Mouse (Mus musculus) layer of hippocampus, adult 9-11 months (tissue): Measurements from ENCODE around the gene Zc3h12d.

Experiments
- DNase-seq: peaks from one replicate; pipeline ENCODE4 v3.0.0; 2022

Gene Zc3h12d

DNA sequence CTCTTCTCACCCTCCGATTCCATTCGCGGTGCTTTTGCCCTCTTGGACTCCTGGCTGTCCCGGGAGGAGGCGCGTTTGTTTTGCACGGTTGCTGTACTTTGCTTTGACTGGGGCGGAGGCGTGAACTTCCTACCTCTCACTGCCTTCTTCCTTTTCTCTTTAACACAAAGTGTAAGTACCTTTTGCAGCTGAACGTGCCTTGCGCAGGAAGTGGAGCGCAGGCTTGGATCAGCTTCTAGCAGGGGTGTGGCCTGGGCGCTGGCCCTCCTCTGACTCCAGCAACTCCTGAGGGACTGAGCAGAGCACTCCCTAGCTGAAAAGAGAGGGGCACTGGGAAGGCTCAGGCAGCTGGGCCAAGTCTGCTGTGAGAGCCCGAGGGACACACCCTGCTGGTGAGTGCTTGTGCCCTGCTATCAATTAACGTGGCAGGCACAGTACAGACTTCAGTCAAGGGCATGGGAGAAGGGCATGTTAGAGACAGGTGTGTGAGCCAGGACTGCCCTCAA, at the start of gene Zc3h12d:
Zc3h12d (plus strand) TSS at position 300 of the 506 bp plus-strand sequence.
- DNase-seq = no peak

DNA sequence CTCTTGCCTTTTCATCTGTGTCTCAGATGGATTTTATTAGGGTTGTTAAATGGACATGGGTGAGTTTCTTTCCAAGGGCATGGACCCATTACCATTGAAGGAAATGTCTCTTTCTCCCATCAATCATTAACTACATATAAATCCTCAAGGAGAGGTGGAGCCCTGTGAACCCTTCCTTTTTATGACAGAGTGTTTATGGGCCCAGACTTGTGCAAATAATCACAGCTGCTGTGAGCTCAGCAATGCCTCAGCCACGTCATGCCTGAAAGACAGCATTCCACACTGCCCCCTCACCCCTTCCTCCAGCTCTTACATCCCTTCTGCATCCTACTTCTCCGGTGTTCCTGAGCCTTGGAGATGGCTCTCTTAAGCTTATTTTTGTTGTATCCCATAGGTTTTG, 45.0 kb upstream of the Zc3h12d start:
- no peak for DNase-seq

DNA sequence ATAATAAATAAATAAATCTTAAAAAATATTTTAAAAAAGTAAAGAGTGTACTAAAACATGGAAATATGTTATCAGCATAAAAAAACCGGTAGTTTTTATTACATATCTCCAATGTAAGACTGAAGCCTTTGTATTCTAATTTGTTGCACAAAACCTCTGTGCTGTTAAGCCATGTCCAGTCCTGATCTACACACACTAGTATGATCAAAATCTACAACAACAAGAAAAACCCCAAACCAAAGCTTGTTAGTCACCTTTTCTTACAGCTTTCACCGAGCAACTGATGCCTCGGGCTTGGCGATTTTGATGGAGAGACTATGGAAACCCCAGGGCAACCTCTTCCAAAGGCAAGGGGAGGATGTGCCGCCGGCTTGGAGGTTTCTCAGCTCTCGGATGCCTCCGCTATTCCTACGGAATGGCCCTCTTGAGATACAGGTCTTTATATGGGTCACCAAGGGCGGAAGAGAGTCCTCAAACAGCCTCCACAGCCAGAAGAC, 40.0 kb upstream of the Zc3h12d start:
- no peak for DNase-seq

DNA sequence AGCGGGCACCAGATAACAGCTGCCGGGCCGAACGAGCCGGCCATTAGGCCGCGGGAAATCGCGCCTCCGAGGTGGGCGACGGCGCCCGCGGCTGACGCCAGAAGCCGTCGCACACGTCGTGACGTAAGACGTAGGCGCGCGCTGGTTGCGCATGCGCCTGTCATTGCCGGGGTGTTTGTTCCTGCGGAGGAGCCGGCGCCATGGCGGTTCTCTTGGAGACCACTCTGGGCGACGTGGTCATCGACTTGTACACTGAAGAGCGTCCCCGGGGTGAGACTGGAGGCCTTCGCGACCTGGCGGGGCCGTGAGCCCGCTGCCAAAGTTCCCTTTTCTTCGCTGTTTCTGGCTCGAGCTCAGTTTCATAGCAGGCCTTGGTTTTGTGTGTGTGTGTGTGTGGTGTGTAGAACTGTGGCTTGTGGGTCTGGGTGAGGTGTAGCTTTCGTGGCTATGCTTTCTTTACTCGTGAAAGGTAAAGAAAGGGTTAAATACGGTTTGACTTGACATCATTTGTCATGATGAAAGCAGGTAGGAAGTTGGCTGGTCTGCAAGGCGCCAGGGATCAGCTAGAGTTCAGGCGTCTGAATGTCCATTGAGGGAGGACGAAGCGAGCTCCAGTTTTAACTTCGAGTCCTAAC, 39.4 kb upstream of the Zc3h12d start, which contains the start of the genes Ginm1 and Ppil4:
Ginm1 (minus strand) TSS at position 74 of the 635 bp plus-strand sequence.
Ppil4 (plus strand) TSS at position 141 of the 635 bp plus-strand sequence.
- DNase-seq = peak; percentile 87

DNA sequence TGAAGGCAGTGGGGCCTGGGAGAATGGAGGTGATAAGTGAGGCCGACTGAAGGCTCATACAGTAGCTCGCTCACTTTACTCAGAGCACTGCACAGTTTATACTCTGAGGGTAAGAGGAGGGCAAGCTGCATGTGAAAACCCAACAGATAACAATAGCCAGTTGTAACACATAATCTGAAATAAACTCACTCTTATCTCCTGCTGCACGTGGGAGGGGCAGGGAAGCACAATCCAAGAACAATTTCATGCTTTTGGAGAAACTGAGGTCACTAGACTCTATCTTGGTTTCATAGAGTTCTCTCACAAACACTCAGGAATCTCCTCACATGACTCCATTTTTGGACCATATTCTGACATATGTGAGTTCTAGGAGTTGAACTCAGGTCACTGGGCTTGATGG, 31.0 kb upstream of the Zc3h12d start:
- no peak for DNase-seq

DNA sequence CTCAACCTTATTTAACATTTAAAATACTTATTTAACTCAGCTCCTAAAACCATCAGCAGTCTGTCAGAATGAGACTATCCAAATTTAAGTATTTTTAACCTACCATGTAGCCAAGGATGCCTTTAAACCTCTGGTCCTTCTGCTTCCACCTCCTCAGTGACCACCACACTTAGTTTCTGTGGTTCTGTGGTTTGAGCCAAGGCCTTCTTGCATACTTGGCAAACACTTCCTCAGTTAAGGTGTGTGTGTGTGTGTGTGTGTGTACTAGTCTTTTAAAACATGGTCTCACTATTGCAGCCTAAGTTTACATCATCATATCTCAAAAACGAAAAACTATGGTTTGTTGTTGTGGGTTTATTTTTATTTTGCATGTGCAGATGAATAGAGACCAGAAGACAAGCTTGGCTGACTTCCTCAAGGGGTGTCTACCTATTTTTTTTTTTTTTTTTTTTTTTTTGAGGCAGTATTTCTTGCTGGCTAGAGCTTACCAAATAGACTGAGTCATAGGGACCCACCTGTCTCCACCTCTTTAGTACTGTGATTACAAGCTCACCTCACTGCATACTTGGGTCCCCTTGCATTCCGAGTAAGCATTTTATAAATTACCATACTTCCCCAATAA, 29.6 kb upstream of the Zc3h12d start:
- no peak for DNase-seq

DNA sequence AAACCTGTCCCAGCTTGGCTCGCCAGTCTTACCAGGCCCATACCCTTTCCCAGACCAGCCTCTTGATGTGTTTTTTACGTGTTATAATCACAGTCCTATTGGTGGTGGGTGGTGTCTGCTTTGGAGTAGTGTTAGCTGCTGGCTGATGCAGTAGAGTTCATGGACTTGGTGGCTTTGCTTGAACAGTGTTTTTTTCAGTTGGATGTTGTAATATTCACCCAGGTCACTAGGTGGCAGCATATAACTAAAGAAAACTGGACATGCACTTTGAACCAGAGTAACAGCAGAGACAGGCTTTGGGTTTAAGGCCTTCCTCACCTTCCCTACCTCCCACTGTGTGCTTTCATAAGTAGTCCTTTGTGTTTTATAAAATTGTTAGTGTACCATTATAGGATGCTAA, 22.3 kb upstream of the Zc3h12d start:
- peak; percentile 44 for DNase-seq

DNA sequence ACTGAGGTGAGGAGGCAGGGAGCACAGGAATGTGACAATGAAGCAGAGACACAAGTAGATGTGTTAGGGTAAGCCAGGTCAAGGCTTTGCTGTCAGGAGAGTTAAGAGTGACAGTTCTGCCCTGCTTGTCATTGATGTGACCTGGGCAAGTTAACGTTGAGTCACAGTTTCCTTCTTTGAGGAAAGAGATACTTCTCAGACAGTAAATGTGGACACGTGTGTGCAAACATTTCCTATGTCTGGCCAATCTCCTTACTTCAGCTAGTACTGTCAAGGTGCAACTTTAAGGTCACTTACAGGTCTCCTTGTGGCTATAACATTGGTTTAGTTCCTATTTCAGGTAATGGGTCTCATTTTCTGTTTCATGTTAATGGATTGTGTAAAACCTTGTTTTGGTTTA, 15.8 kb upstream of the Zc3h12d start:
- DNase-seq = no peak

DNA sequence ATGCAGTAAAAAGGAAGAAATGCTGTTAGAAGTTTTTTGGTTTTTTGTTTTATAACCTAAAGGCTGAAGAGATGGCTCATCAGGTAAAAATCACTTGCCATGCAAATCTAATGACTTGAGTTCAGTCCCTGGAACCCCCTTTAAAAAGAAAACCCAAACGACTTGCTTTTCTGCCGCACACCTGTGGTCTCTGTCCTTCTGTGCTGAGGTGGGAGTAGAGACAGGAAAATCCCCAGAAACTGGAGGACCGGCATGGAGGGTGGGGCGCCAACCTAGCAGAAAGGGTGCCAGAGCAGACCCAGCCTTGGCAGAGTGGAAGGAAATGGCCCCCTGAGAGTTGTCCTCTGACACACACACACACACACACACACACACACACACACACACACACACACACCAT, 13.6 kb upstream of the Zc3h12d start:
- DNase-seq = no peak

DNA sequence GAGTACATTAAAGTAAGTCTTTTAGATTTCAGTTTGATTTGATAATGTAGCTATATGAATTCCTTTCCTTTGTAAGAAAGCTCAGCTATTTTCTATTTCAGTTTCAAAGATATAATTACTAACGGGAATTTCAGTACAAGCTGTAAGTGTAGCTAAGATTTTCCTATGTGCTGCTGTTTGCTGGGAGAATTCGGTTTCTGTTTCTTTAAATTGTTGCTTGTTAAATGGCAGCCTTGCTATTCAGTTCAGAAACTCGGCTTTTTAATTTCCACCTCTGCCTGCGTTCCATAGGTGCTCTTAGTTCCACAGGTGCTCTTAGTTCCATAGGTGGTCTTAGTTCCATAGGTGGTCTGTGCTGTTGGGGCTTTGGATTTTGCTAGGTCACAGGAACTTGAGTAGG, 13.1 kb upstream of the Zc3h12d start:
- DNase-seq = no peak

DNA sequence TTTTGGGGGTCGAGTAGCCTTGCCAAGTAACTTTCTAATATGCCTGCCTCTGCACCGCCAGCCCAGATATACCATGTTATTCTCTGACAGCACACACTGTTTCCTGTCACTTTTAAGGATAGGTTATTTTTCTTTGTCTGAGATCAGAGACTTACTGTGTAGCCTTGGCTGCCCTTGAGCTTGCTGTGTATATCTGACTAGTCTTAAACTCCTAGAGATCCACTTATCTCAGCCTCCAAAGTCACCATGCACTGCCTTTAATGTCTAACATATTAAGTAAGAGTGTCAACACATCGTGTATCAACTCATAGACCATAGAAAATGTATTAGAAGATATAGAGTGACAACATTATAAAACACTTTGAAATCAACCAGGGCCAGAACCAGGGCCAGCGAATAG, 12.7 kb upstream of the Zc3h12d start:
- DNase-seq = no peak

DNA sequence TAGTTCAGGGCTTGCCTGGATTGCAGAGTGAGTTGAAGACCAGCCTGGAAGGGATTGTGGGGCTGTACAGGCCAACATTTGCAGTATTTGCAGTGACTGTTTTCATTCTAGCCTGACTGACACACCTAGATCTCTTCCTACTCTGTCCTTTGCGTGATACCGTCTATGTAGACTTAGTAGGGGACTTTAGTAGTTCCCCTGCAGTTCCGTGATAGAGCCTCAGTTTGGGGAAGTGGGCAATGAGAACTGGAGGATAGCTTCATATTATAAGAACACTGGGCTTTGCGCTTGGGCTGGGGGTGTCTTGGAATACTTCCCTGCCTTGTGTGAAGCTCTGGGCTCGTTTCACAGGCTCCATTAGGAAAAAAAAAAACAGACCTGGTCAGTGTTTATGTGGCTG, 12.1 kb upstream of the Zc3h12d start:
- no peak for DNase-seq

DNA sequence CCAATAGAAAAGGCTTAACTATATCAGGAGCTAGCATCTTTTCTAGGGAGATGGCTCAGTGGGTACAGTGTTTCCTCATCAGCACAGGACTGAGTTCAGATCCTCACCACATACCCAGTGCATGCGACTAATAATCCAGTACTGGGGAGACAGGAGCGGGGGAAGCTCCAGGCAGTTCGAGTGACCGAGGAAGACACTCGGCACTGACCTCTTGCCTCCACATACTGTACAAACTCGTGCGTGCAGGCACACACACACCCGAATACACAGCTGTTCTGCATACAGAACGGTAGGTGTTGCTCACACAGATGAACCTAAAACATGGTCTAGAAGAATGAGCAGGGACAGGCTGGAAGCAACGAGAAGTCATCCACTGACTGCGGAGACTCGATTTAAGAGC, 10.3 kb upstream of the Zc3h12d start:
- no peak for DNase-seq

DNA sequence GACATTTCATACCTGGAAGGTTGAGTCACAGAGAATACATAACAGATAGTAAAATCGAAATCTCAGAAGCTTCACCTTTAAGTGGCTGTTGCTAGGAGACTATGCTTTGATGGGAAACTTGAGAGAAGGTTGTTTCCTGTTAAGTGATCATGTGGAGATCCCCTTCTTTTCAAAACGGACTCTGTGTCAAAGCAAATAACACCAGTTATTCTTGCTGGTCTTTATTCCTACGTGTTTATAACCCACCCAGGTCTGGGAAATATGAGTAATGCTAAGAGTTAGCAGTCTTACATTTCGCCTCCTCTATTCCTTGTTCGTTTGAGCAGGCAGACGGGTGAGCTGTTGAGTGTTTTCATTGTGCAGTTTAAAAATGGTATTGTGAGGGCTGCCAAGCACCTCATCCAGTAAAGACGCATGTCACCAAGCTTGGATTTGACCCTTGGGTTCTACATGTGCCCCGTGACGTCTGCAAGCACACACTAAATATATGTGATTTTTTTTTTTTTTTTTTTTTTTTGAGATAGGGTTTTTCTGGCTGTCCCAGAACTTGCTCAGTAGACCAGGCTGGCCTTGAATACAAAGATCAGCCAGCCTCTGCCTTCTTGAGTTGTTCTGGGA, 7.5 kb upstream of the Zc3h12d start:
- no peak for DNase-seq

DNA sequence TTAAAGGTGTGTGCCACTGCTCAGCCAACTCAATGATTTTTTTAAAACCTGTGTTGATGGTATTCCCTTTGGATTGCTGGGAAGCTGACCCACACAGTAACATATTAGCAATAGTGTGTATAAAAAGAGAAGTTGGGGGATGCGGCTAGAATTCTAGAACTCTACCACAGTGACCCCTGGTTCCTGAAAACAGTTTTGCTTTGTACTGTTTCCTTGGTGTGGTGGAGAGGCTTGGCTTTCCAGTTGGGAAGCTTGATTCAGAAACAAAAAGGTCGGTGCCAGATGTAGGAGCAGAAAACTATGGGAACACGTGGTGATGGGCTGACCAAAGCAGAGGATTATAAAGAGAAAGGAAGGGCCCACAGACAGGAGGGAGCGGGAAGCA, 7.0 kb upstream of the Zc3h12d start:
- DNase-seq = no peak

DNA sequence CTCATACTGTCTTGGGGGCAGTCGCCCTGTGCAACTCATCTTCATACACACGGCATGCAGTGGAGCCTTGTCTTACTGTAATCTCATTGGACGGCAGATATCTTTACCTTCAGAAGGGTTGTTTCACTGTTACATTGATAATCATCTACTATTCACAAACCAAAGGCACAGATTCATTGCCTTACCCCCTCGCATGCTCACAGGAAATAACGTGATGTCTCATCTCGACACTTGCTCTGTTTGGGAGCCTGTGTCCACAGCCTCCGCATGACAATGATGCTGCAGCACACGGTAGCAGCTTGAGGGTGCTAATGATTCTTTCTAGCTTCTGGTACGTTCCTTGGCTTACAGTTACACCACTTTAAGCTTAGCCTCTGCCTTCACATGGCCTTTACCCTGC, 6.2 kb upstream of the Zc3h12d start:
- DNase-seq = no peak

DNA sequence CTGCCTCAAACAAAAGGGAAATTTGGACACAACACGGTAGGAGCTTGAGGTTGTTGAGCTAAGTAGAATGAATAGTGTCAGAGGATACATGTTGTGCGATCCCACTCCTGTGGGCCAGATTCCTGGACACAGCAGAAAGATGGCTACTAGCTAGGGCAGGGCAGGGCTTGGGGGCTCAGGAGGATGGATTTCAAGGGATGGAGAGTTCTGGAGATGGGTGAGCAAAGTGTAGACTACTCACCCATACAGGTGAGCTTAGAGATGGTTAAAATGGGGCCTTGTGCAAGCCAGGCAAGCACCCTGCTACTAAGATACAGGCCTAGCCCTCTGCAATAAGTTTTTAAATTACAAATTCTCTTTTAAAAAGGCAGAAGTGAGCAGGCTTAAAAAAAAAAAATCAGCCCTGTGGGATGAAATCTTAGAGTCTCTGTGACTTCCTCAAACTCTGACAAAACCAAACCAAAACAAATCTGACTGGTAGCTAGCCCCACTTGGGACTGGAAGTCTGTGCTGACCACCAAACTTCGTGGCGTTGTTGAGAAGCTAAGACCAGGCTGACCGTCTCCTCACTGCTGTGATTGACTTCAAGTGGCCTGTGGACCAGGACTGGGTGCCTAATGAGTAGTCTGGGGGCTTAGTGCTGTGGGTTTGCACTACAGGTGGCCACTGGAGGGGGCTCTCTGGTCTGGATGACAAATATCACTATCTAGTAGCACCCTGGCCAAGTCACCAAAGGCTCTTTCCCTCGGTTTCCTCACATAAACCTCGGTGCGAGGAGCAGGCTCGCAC, 1.3 kb downstream of the Zc3h12d start:
- no peak for DNase-seq

DNA sequence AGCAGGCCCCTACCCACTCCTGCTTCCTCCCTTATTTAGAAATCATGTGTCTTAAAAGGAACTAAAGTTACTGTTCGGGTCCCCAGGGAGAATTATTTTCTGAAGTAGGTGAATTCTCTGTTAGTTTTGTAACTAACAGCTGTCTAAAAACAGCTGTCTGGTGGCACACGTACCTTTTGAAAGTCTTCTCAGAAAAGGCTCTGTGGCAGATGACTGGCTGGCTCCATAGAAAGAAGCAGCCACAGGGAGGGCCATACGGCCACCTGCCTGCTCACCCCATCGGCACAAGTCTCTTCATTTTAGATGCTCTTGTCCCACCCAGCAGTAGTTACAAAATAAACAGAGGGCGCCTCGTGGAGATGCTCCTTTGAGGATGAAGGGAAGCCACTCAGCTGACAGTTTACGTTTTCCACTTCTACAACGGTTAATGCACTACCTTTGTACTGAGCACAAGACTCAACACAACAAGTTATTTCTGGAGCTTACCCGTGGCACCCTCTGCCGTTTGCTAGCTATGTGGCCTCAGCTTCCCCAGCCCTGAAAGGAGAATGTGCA, 2.5 kb downstream of the Zc3h12d start:
- no peak for DNase-seq

DNA sequence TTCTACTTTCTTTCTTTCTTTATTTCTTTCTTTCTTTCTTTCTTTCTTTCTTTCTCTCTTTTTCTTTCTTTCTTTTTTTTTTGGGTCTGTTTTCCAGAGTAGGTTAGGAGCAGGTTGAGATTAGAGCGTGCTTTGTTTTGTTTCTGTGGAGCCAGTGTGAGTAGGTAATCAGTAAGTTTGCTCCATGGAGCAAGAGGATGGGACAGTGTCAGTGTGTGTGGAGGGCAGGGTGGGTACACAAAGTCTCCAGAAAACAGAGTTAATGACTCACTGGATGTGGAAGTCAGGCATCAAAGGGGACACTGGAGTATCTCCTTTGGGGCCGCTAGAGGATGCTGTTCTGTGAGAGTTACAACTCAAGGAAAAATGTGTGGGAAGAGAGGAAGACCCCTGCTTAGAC, 4.6 kb downstream of the Zc3h12d start:
- no peak for DNase-seq

DNA sequence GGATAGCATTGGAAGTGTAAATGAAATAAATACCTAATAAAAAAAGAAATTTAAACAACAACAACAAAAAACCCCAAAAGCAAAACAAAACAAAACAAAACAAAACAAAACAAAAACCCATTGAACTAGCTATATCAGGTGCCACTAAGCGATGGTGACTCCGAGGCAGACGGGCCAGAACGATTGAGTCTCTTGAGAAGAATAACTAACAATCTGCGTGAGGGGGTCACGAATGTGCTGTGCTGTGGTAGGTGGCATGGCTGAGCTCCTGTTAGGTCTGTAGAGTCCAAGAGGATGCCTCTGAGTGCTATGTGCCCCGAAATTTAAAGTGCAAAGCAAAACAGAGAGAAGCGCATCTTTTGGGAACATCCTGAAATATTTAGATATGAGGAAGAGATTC, 5.2 kb downstream of the Zc3h12d start:
- DNase-seq = no peak

DNA sequence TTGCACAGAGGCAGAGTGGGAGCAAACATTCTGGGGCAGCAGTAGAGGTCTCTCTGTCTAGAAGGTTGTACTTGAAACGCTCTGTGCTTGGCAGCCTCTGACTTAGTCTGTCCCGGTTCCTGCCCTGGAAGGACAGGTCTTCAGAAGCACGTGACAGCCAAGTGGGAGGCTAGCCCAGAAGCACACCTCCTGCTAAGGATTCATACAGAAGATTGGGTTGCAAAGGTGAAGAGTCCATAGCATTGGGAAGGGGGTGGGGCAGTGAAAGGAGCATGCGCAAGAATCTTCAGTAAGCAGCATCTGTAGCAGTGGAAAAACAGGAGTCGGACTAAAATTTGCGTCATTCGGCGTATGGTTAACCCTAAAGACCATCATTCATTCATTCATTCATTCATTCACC, 5.8 kb downstream of the Zc3h12d start:
- no peak for DNase-seq

DNA sequence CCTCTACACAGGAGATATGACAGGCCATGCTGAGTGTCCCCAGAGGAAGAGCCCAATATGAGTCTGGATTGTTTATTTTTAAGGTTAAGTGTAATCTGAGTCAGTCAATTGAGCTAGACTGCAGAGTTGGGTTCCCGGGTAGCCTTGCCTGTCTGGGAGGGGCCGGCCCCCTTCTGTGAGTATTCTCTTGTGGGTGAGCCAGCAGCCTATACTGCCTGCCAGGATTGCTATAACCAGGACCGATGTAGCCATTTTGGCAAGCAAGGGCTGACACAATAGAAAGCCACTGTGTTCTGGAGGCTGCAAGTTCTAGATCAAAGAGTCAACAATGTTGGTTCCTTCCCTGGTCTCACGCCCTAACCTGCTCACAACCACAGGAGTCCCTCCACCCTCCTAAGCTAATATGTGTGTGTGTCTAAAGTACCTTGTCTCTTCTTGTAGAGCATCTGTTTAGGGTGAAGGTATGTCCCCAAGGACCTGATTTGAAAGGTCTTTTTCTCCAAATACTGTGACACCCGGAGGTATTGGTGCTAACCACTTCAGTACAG, 6.7 kb downstream of the Zc3h12d start:
- DNase-seq = no peak
